8 mouse cellular contexts compared by ENCODE assay signal in genomic region chr4:133816504-133816875, GRCm38 (mm10). TPM values are rescaled to one million over a fixed set of nuclear protein-coding genes. Genes with fewer than 3 reads are reported as not detected.
DNase-seq lines count a peak whose midpoint lies in the region; ATAC-seq and TF ChIP-seq lines count a peak whose summit lies in the region.

No protein-coding gene starts in this region.

- TF ChIP-seq EP300 in CH12.LX (IDR thresholded peaks at IDR 0.05; ENCODE audit: low read length) = no peak

- no peak for TF ChIP-seq CTCF in kidney, adult 2 months (conservative IDR thresholded peaks at IDR 0.05; ENCODE audit: insufficient read depth, insufficient read length, low read depth, low read length)
- TF ChIP-seq CTCF in CH12.LX (conservative IDR thresholded peaks at IDR 0.05 in 1 of 2, IDR thresholded peaks at IDR 0.05 in 1 of 2; ENCODE audit: low read depth in 2 of 2, low read length in 2 of 2) = no peak

- H3K4me2 ChIP-seq in CH12.LX (ENCODE audit: insufficient read depth, low read depth, poor library complexity, severe bottlenecking) = peak overlapping the region; percentile 100
- peak overlapping the region; percentile 27 for H3K4me2 ChIP-seq in embryonic facial prominence, embryonic 11.5 days (ENCODE audit: low read depth, low read length)
- H3K4me2 ChIP-seq in limb, embryonic 12.5 days = peak overlapping the region; percentile 58

- DNase-seq in kidney, adult 2 months = no peak
- DNase-seq in kidney, postnatal 36 days = no peak
- DNase-seq in CH12.LX (ENCODE audit: extremely low read depth) = no peak
- DNase-seq in embryonic facial prominence, embryonic 11.5 days (ENCODE audit: low spot score) = no peak
- DNase-seq in spleen, adult 18-20 months = no peak
- DNase-seq in adrenal gland, postnatal 25 days = no peak
- no peak for DNase-seq in right cerebral cortex, adult 2 months (ENCODE audit: low spot score in 2 of 2)

- no peaks in the 10 kb centered on the region for H3K27me3 ChIP-seq in kidney, adult 2 months (replicated peaks; ENCODE audit: control insufficient read depth, insufficient read depth, low read length)
- no peaks in the 10 kb centered on the region for H3K27me3 ChIP-seq in CH12.LX (replicated peaks)
- no peaks in the 10 kb centered on the region for H3K27me3 ChIP-seq in embryonic facial prominence, embryonic 11.5 days (ENCODE audit: control insufficient read depth, insufficient read depth, low read length)
- H3K27me3 ChIP-seq in limb, embryonic 12.5 days = no peaks in the 10 kb centered on the region

- H3K9ac ChIP-seq in CH12.LX (ENCODE audit: insufficient read depth, low read depth) = peak overlapping the region; percentile 99
- H3K9ac ChIP-seq in embryonic facial prominence, embryonic 11.5 days (replicated peaks; ENCODE audit: low read length) = 0 out of 2 replicates have a peak overlapping the region, but pooled peaks have one; percentile 1
- H3K9ac ChIP-seq in limb, embryonic 12.5 days (replicated peaks) = no peak overlapping the region

- peak overlapping the region; percentile 67 for H3K27ac ChIP-seq in kidney, adult 2 months (ENCODE audit: insufficient read depth, low read depth, low read length)
- H3K27ac ChIP-seq in CH12.LX (ENCODE audit: insufficient read depth, low read depth) = peak overlapping the region; percentile 98
- H3K27ac ChIP-seq in embryonic facial prominence, embryonic 11.5 days (replicated peaks; ENCODE audit: low read depth, low read length) = no peak overlapping the region
- H3K27ac ChIP-seq in limb, embryonic 12.5 days = peak overlapping the region; percentile 100

- TF ChIP-seq RAD21 in CH12.LX (IDR thresholded peaks at IDR 0.05; ENCODE audit: low read depth, low read length) = no peak

- no peak for TF ChIP-seq POLR2A in kidney, adult 2 months (IDR thresholded peaks at IDR 0.05; ENCODE audit: low read depth, low read length)
- TF ChIP-seq POLR2A in CH12.LX (IDR thresholded peaks at IDR 0.05; ENCODE audit: low read depth, low read length) = no peak

- no peak for ATAC-seq in embryonic facial prominence, embryonic 11.5 days (replicated peaks; ENCODE audit: insufficient number of reproducible peaks, low FRiP score, low TSS enrichment, low read depth)
- no peak for ATAC-seq in limb, embryonic 12.5 days (ENCODE audit: insufficient number of reproducible peaks, insufficient read depth, low FRiP score, low TSS enrichment, low read depth)

- in situ Hi-C loops in CH12.LX (cut with MboI; ENCODE audit: low pct_ligation_motif_present, low pct_unique_long_range_greater_than_20kb, low sequenced_read_pairs) = loop anchor here (5.0 kb wide), 1 partner anchor 59 kb away; the partner anchor contains the start of gene Arid1a

- no peaks in the 10 kb centered on the region for H3K9me3 ChIP-seq in CH12.LX (replicated peaks; ENCODE audit: low read length)
- no peaks in the 10 kb centered on the region for H3K9me3 ChIP-seq in embryonic facial prominence, embryonic 11.5 days (replicated peaks; ENCODE audit: control insufficient read depth, low read length)
- no peaks in the 10 kb centered on the region for H3K9me3 ChIP-seq in limb, embryonic 12.5 days

- dilution Hi-C loops in CH12.LX (cut with MboI; ENCODE audit: extremely low pct_ligation_motif_present, extremely low pct_unique_long_range_greater_than_20kb, low sequenced_read_pairs) = no loop called here

- no peaks in the 10 kb centered on the region for H3K79me2 ChIP-seq in CH12.LX (replicated peaks; ENCODE audit: control insufficient read depth, extremely low read depth, insufficient read depth, poor library complexity, severe bottlenecking)

- WGBS in kidney, adult 2 months = 34% methylated on average over 7 of the region's 7 CpGs
- 18% methylated on average over 7 of the region's 7 CpGs for WGBS in embryonic facial prominence, embryonic 11.5 days
- WGBS in limb, embryonic 12.5 days = 25% methylated on average over 7 of the region's 7 CpGs

- H3K4me1 ChIP-seq in kidney, adult 2 months (ENCODE audit: control insufficient read depth, insufficient read depth, low read length) = peaks cover 20% of the 10 kb centered on the region
- peaks cover 4 to 32% of the 10 kb centered on the region in 2 experiments for H3K4me1 ChIP-seq in CH12.LX (ENCODE audit: control insufficient read depth in 1 of 2, insufficient read depth in 2 of 2)
- 0 out of 2 replicates have a peak, but pooled peaks cover 4% of the 10 kb centered on the region for H3K4me1 ChIP-seq in embryonic facial prominence, embryonic 11.5 days (ENCODE audit: control insufficient read depth, insufficient read depth, low read length)
- peaks cover 22% of the 10 kb centered on the region for H3K4me1 ChIP-seq in limb, embryonic 12.5 days (replicated peaks)

- H3K36me3 ChIP-seq in kidney, adult 2 months (ENCODE audit: control insufficient read depth, insufficient read depth, low read length) = no peaks in the 10 kb centered on the region
- H3K36me3 ChIP-seq in CH12.LX (replicated peaks in 1 of 2; ENCODE audit: control insufficient read depth in 1 of 2, insufficient read depth in 1 of 2, low read length in 1 of 2) = no peaks in the 10 kb centered on the region
- no peaks in the 10 kb centered on the region for H3K36me3 ChIP-seq in embryonic facial prominence, embryonic 11.5 days (replicated peaks; ENCODE audit: control insufficient read depth, insufficient read depth, low read depth, low read length)
- no peaks in the 10 kb centered on the region for H3K36me3 ChIP-seq in limb, embryonic 12.5 days

- H3K4me3 ChIP-seq in kidney, adult 2 months (ENCODE audit: insufficient read depth, low read depth, low read length) = peak overlapping the region; percentile 25; the same call in 1 of the 2 replicates
- peak overlapping the region in 1 of 3 experiments; percentile 41 for H3K4me3 ChIP-seq in CH12.LX (replicated peaks in 1 of 3; ENCODE audit: low read depth in 2 of 3, low read length in 2 of 3, poor library complexity in 1 of 3)
- no peak overlapping the region for H3K4me3 ChIP-seq in embryonic facial prominence, embryonic 11.5 days (ENCODE audit: low read depth, low read length)
- H3K4me3 ChIP-seq in limb, embryonic 12.5 days (replicated peaks) = 0 out of 2 replicates have a peak overlapping the region, but pooled peaks have one; percentile 9

TF ChIP-seq in CH12.LX, 34 proteins besides CTCF, POLR2A, EP300 and RAD21:
- TF ChIP-seq NRF1 (IDR thresholded peaks at IDR 0.05; ENCODE audit: low read depth, low read length) (0 out of 2 replicates have a peak, but pooled peaks have one; percentile 20), USF1 (IDR thresholded peaks at IDR 0.05; ENCODE audit: low read depth, low read length) (no peak)

RNA-seq across cellular contexts. Expression of gene Arid1a, which starts 59.9 kb away (rescaled TPM):
- polyA plus RNA-seq in kidney, adult 2 months (2012; rRNA removed) = 40.5 and 43.7 TPM in 2 replicates
- 17.9 and 19.1 TPM in 2 replicates for total RNA-seq in CH12.LX (2012; rRNA removed)
- 4.7 and 6.4 TPM in 2 replicates for total RNA-seq in CH12.LX (2014; rRNA removed)
- polyA plus RNA-seq in CH12.LX (2012; ENCODE audit: insufficient read length, low read depth) = 36.3 and 47.1 TPM in 2 replicates
- 32.6 and 36.3 TPM in 2 replicates for polyA plus RNA-seq in embryonic facial prominence, embryonic 11.5 days (2014; fragmentation: Nextera tagmentation; extraction: Ambion mirVana)
- polyA plus RNA-seq in limb, embryonic 12.5 days (2016; fragmentation: Nextera tagmentation; extraction: Ambion mirVana) = 39.6 and 41.6 TPM in 2 replicates
- total RNA-seq in adrenal gland, postnatal 25 days (2021) = 73.6 and 79.7 TPM in 2 replicates

Comparison
In these comparisons a context has a peak if more than half of its experiments do, and no peak if none do; other contexts are left out.
1. H3K4me2 ChIP-seq: peak in every context shown above with its lines; median percentile 100 in CH12.LX; 58 in limb, embryonic 12.5 days; 27 in embryonic facial prominence, embryonic 11.5 days.